Mouse (Mus musculus): ENCODE data around the gene Rev1. TPM values are rescaled to one million over a fixed set of nuclear protein-coding genes. Genes with fewer than 3 reads are reported as not detected.

The Rev1 gene
- 10 to 100 TPM; 35.8 to 40.6 TPM for total RNA-seq (2021)
- long read RNA-seq, full-length matches to known transcripts: 11 of 38 reads
- long read RNA-seq, partial matches to known transcripts: 4 of 38 reads
- long read RNA-seq, other reads (novel, unspliced or antisense): 23 of 38 reads

DNA sequence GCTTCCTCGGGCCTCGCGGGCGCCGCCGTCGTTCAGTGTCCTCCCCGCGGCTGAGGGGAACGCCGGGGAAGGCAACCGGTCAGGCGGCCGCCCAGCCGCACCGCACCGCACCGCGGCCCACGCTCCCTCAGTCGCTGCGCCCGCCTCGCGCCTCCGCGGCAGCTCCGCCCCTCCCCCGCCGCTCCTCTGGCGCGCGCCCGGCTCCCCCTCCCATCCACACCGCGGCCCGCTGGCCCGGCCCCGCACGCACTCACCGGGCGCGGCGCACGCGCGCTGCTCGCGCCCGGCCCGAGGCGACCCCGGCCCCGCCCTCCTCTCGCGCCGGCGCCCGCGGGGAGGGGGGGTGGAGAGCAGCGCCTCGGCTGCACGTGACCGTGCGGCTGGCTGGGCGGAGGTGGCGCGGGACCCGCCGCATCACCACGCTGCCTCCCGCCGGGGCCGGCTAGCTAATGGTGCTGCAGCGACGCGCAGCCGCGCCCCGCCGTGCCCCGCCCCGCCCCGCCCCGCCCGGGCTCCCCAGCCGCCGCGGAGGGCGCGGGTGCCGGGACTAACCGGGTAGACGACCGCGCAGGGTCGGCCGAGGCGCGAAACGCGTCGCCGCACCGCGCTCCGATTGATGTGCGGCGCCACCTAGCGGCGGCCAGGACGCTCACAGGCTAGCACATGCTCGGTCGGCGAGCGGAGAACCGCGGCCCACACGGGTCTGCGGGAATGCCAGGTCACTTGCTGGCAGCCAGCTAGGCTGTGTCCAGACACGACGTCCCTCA is at the start of gene Rev1:
Rev1 (minus strand) TSS at position 301 of the 767 bp plus-strand sequence.
- peak; percentile 93 to 96 for DNase-seq (ENCODE audit: low spot score in 2 of 2)

DNA sequence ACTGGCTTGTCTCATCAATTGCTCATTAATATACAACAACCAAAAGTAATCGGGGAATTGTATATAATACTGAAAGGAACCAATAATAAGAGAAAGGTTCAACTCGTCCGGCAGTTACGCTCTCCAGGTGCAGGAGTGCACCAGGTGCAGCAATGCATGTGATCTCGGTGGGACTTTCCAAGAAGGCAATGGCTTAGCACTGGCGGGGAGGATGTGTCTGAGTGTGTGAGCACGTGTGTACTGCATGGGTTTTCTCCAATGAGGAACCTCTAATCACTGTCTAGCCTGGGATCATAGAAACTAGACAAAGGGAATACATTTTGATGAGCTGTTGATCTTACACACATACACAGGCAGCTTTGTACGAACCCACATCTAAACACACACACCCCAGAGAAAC is 49.3 kb upstream of the Rev1 start:
- no peak for DNase-seq (ENCODE audit: low spot score in 2 of 2)

DNA sequence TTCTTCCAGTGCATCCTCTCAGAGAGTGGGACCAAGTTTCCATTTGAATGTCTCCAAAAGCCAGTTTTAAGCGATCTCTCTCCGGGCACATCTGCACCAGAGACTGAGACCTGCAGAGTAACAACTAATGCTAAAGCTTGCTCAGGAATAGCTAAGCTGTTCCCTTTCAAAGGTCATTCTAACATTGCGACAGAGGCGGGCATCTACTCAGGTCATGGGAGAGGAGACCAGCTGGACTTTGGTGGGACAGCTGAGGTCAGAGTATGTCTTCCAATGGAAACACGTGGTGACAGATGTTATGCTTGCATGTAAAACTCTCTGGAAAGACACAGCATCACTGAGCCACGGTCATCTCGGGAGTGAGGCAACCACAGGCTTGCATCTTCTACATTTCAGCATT is 46.5 kb upstream of the Rev1 start:
- DNase-seq (ENCODE audit: low spot score in 2 of 2): no peak

DNA sequence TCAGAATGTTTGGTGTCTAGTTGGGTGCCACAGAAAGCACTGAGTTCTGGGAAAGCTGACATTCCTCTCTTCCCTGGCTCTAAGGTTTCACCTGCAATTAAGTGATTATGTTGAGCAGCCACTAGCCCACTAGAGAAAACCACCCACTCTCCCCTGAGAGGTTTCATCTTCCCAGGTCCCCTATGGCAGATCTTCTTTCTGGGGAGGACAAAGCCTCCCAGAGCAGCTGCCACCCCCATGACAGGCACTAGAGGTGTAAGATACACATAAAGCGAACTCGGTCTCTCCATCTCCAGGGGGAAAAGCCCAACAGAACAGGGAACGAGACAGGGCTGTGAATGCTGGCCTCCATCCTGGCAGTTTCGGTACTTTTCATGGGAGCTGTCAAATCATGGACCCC is 42.3 kb upstream of the Rev1 start:
- DNase-seq (ENCODE audit: low spot score in 2 of 2): no peak

DNA sequence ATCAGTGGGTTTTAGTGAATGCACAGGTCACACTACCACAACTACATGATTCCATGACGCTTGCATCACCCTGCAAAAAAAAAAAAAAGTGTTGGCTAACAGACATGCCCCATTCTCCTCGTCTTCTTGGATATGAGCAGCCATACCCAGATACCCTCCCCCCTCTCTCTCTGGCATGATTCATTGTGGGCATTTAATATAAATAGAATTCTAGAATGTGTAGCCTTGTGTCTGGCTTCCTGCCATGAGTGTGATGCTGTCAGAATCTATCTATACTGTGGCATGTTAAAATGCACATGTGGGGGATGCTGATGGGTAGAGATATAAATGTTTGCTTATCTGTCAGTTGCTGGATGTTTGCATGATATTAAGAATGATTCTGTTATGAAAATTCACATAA is 36.1 kb upstream of the Rev1 start:
- DNase-seq (ENCODE audit: low spot score in 2 of 2): no peak

DNA sequence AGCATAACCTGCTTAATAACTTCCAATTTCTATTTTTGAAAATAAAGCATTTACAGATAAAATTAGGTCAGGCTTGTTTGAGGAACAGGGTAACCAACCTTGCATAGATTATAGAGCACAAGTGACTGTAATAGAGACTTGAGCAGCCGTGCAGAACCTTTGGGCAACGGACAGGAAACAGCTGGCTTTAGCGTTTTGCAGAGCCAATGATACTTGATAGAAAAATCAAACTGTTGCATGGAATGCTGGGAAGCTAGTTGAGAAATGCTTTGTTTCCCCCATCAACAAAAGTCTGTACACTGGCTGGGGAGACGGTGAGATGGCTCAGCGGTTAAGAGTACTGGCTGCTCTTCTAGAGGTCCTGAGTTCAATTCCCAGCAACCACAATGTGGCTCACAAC is 20.5 kb upstream of the Rev1 start:
- DNase-seq (ENCODE audit: low spot score in 2 of 2): no peak

DNA sequence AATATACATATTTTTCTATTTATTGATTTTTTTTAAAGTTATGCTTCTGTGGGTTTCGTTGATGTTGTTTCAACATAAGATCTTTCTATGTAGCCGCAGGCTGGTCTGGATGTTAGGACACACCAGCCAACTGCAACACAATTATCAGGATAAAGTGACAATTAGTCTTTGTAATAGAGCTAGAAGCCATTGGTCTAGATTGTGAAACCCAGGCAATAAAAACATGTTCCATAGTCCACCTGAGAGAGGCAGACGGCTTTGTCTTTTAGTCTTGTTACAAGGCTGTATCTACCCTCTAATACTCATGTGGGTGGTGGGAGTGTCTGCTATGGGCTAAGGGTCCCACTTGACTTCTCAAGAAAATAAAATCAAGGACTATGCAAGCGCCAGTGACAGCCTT is 16.4 kb upstream of the Rev1 start:
- DNase-seq (ENCODE audit: low spot score in 2 of 2): no peak

DNA sequence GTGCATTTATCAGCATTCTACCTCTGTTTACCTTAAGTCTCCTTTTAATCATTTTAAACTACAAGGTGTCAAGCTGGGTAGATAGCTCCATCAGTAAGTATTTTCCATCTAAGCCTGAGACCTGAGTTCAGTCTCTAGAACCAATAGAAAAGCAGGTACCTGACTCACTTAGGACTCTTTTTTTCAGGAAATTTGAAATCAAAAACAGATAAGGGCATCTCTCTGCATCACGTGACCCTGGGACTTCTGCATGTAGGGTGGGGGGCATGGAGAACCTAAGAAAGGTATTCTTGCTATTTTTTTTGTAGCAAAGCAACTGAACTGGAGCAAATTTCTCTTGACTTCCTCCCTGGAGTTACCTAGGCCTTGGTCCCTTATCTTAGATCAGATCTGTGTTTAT is 11.8 kb upstream of the Rev1 start:
- DNase-seq (ENCODE audit: low spot score in 2 of 2): no peak

DNA sequence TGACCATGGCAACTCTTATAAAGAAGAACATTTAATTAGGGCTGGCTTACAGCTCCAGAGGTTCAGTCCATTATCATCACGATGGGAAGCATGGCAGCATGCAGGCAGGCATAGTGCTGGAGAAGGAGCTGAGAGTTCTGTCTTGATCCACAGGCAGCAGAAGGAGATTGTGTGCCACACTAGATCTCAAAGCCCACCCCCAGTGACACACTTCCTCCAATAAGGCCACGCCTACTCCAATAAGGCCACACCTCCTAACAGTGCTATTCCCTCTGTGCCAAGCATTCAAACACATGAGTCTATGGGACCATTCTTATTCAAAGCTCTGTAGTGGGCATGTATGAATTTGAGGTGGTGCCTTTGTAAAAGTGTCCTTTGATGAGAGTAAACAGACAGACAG is 11.3 kb upstream of the Rev1 start:
- no peak for DNase-seq (ENCODE audit: low spot score in 2 of 2)

DNA sequence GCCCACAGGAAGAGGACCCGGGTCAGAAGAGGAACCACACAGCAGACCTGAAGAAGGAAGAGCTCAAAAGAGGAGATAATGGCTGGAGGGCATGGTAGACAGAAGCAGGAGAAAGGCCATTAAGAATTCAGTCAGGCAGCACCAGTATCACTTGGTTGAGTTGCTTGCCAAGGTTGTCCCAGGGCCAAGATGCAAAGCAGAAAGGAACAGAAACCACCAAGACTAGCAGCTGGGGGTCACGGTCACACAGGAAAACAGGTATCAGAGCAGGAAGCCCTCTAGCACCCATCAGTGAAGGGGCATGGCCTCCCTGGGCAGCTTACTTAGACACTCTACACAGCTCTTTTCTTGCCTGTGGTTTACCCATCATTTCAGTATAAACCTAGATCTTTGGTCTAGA is 9.8 kb upstream of the Rev1 start:
- no peak for DNase-seq (ENCODE audit: low spot score in 2 of 2)

DNA sequence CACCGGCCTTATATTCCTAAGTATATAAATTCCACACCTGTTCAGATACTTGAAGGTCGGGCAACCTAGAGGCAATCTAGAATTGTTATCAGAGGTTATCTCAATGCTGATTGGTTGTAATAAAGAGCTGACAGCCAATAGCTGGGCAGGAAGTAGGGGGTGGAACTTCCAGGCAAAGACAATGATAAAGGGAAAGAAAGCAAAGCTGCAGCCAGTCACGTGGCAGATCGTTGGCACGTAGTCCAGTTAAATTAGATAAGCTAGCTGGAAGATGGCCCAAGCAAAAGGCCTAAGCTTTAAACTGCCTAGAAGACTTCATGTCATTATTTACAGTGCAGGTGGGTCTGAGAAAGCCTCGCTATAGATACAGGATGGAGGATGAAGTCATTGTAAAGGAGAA is 3.3 kb upstream of the Rev1 start:
- DNase-seq (ENCODE audit: low spot score in 2 of 2): no peak

DNA sequence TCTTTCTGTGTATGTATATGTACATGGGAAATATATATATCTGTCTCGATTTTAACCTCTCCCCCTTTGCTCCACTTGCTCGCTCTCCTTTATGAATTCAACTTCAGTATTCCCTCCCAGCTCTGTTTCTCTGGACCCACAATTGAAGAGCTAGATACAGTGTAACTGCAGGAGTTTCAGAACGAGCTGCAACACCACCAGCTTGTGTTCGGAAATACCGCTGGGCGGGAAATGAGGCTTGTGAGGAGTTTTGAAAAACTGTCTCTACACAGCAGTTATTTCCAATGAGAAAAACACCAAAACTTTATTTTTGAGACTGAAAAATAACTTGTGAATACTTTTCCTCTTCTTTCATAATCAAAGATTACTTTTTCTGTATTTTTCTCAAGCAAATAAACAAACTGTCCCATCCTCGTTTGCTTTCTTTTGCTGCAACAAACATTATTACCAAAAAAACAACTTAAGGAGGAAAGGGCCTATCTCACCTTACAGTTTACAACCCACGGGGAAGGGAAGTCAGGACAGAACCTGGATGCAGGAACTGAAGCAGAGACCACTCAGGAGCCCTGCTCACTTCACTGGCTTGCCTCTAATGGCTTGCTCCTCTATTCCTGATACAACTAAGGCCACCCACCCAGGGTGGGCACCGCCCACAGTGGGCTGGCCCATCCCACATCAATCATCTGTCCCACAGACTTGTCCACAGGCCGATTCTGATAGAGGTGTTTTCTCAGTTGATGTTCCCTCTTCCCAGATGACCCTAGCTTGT is 1.3 kb upstream of the Rev1 start:
- no peak for DNase-seq (ENCODE audit: low spot score in 2 of 2)

DNA sequence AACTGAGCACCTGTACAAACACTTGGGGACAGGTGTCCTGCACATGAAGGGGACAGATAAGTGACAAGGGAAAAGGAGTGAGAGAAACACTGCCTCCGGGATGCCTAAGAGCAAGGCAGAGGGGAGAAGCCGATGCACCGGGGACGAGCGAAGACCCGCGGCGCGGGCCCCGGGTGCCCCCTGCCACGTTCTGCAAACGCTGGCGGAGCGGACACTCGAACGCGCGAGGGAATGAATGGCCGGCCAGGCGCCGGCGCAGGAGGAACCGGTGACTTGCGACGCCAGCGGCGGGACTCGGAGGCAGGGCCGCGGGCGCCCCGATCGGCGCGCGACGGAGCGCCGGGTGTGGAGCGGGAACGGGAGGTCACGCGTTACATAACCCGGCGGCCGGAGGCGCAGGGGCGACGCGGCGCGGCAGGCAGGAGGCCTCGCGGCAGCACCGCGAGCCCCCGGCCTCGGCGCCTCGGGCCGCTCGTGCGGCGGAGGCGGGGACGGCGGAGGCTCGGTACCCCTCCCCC is 623 bp downstream of the Rev1 start:
- peak; percentile 28 to 47 for DNase-seq (ENCODE audit: low spot score in 2 of 2)

DNA sequence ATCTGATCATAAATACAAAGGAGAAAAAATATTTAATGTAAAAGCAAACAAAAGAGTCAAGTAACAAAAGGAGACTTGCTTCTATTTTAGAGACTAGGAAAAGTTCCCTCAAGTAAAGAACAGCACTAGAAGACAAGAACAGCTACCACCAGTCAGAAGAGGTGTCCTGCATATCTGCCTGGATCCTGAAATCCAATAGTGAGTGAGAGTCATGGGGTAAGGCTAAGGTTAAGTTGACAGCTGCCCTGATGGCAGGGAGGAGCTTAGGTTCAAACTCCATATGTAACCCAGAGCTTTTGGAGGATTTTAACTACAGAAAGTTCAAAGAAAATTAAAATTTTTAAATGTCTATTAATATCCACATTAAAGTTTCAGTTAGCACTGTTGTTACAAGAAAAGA is 2.6 kb downstream of the Rev1 start:
- DNase-seq (ENCODE audit: low spot score in 2 of 2): no peak

DNA sequence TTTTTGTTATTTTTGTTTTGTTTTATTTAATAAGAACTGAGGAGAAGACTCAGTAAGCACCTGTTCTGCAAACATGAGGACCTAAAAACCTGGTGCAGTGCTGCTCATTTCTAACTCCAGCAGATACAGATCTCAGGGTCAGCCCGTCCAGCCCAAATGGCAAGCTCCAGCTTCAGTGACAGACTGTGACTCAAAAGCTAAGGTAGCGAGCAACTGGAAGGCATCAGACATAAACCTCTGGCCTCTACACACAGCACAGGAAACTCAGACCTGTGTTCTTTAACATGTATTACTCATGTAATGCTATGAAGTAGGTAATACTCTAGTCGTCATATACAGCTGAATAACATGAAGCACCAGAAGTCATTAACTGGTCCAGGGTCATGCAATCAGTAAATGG is 3.2 kb downstream of the Rev1 start:
- no peak for DNase-seq (ENCODE audit: low spot score in 2 of 2)

DNA sequence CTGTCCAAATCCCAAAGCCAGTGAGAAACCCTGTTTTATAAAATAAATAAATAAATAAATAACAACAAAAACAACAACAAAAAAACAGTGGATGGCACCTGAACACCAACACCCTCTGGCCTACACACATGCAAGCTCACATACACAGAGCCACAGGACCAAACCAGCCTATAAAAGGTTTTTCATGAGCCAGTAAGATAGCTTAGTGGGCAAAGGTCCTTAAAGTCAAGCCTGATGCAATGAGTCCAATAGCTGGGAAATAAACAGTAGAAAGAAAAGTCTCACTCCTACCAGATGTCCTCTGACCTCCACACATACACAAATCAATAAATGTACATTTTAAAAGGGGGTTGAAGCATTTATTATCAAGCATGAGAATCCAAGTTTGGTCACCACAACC is 5.3 kb downstream of the Rev1 start:
- DNase-seq (ENCODE audit: low spot score in 2 of 2): no peak

DNA sequence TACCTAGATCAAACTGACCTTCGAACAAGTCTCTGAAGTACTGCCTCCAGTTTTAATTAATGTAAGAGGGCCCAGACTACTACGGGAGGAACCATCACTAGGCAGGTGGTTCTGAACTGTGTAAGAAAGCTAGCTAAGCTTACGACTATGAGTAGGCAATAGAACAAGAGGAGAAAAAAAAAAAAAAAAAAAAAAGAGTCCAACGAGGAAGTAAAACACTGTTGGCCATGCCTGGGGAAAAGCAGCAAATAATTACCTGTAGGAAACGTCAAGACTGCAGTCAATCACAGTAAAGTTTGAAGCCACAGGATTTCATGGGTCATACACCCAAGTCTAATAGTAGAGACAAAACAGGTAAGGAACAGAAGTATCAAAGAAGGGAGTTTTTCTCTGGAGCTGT is 8.7 kb downstream of the Rev1 start:
- no peak for DNase-seq (ENCODE audit: low spot score in 2 of 2)

DNA sequence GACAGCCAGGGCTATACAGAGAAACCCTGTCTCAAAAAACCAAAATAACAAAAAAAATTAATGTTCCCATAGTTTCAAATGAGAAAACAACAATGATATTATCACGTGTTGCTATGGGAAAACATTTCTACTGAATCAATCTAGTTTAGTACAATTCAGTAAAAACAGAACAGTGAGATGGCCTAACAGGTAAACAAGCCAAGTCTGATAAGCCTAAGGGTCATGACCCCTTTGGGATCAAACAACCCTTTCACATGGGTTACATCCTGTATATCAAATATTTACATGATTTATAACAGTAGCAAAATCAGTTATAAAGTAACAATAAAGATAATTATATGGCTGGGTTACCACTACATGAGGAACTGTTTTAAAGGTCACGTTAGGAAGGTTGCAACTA is 11.0 kb downstream of the Rev1 start:
- DNase-seq (ENCODE audit: low spot score in 2 of 2): no peak

DNA sequence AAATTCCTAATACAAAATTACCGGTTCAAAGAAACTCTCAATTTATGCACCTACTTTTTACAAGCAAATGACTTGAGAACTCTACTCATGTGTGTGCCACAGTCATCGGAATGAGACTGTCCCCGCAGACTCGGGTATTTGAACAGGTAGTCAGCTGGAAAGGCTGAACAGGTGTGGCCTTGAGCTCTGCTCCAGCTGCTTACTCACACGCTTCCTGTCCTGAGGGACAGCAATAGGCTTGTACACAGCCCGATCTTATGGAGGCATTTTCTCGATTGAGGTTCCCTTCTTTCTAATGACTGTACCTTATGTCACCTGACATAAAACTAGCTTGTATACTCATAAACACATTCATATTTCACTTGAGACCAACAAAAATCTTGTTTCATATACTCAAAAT is 19.8 kb downstream of the Rev1 start:
- no peak for DNase-seq (ENCODE audit: low spot score in 2 of 2)

DNA sequence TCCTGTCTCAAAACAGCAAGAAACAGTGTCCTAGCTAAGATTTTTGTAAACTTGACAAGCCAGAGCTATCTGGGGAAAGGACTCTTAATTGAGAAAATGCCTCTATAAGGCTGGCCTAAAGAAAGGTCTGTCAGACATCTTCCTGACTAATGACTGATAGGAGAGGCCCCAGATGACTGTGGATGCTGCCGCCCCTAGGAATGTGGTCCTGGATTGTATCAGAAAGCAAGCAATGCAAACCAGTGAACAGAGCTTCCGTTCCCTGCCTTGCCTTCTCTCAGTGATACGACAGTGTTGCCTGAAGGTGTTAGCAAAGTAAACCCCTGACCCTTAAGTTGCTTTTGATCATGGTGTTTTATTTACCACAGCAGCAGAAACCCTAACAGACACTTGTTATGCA is 25.8 kb downstream of the Rev1 start:
- no peak for DNase-seq (ENCODE audit: low spot score in 2 of 2)

DNA sequence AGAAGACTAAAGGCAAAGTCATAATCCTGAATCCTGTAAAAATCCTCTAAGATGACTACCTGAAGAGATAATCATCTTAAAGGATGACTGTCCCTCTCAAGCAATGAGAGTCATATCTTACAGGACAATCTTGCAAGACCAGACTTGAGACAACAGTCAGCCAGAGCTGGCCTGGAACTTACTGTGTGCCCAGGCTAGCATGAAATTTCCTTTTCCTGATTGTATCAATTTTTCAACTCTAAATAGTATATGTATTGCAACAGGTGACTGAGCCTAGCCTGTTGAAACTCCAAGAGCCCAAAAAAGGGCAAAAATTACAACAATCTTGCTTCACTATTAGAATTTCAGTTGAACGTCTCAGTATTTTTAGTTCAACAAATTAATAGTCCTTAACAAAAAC is 26.4 kb downstream of the Rev1 start:
- no peak for DNase-seq (ENCODE audit: low spot score in 2 of 2)

DNA sequence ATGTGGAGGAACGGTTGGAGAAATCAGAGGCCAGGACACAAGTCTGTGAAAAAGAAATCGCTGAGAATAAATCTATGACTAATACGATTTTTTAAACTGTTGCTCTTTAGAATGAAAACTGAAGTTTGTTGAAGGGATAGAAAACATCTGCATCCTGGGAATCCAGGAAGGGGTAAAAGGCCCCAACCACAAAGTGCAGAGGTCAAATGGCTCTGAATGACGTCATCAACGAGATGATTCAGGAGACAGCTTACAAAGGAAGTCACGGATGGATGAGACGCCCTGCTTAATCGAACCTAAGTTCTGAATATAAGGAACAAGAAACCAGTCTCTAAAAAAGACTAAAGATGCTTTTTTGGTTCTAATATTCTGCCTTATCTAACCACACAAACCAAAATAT is 48.3 kb downstream of the Rev1 start:
- no peak for DNase-seq (ENCODE audit: low spot score in 2 of 2)

All from layer of hippocampus, adult 18-20 months (tissue).